Mouse (Mus musculus) thymus, adult 2 months (tissue): ENCODE data around the gene Eya3.

ENCODE experiments used
- CTCF ChIP-seq: fragments of 200-500 bp; IDR thresholded peaks from 2 replicates; pipeline ENCODE4 v1.5.1; 2012; ENCODE audit warnings: mild to moderate bottlenecking, control low read depth, low read length, moderate library complexity, borderline replicate concordance; ENCODE audit not compliant: control insufficient read depth, poor library complexity, insufficient read depth; ENCODE audit errors: extremely low read depth
- POLR2A ChIP-seq: fragments of 200-500 bp; IDR thresholded peaks from 2 replicates; pipeline ENCODE4 v1.6.1; 2012; ENCODE audit warnings: mild to moderate bottlenecking, low read length, control low read depth, moderate library complexity; ENCODE audit not compliant: control insufficient read depth, poor library complexity, insufficient read depth; ENCODE audit errors: extremely low read depth

DNA sequence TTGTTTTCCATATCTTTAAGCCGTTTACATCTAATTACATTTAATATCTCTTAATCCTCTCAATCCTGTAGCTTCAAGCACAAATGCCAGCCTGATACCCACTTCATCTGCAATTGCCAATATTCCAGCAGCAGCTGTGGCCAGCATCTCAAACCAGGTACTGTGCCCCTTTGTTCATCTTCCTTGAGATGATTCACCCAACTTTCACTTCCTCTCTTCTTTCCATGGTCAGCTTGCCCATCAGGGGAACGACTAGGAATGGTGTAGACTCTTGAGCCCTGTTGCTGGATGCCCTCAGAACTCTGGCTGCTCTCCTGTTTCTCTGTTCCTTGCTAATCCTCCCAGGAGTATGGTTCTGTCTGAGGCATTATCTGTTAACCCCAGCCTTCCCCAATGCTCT lies 50.8 kb downstream of the Eya3 start:
- no peak for TF ChIP-seq CTCF
- no peak for TF ChIP-seq POLR2A
